Mouse (Mus musculus) thymus, postnatal 10 days (tissue): ENCODE data around the gene Plcd1.

Experiments used
- DNase-seq, 2 experiments: peaks; one replicate each; pipeline ENCODE4 v3.0.0; 2021; ENCODE audit warnings: low spot score in 2 of 2

The Plcd1 gene

GRCm38 (mm10) chr9:119055336-119055735, 38.0 kb downstream of the Plcd1 start:
- DNase-seq = no peak

DNA sequence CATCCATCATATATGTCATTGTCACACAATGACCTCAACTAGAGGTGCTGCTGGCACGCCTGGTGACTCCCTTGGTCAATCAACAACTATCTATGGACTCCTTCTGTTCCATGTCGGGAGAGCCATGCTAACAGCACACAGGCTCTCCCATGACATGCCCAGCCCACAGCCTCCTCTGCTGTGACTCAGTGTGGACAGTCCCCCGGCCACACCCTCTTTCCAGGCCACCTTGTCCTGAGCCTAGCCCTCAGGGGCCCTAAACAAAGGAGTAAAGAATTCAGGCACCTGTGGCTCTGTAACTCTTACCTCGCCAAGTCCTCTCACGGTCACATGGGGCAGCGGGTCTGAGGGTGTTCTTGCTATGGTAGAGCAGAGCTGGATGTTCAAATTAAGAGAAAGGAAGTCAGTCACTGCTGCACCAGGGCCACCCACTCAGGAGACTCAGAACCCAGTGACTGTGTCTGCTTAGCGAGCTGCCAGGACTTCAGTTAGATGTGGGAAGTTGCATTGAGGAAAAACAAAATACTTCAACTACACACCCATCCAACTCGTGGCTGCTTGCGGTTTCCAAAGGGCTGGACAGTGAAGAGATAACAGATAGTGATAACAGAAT, 39.2 kb downstream of the Plcd1 start:
- DNase-seq = no peak

- DNase-seq = no peak
Measured at GRCm38 (mm10) chr9:119052154-119052944, 41.0 kb downstream of the Plcd1 start, which contains the start of gene Vill. Vill (plus strand) TSS chr9:119052778.

GRCm38 (mm10) chr9:119051158-119051557, 42.1 kb downstream of the Plcd1 start:
- no peak for DNase-seq

DNA sequence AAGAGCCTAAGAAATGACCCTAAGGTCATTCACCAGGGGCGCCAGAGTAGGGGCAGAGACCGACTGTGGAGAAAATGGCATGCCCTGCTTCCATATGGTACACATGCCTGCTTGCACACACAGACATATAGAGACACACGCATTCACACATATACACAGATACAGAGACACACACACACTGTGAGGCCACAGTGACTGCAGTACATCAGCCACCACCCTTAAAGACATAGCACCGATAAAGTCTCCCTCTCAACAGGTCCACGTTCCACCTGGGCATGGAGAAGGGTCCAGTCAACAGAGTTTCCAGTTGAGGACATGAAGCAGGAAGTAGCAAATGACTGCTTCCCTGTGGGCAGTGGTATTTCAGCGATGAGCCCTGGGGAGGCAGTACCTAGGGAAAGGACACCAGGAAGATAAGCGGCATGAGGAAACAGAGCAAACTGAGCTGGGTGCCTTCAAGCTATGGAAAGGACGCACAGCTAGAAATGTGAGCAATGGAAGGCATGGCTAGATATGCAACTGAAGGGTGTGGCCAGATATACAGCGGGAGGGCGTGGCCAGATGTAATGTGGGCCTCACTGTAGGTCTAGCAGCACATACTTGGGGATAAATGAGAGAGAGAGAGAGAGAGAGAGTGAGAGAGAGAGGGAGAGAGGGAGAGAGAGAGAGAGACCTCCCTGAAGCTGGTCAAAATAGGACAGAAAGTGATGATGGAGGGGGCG, 45.0 kb downstream of the Plcd1 start:
- no peak for DNase-seq

GRCm38 (mm10) chr9:119040101-119040775, 53.1 kb downstream of the Plcd1 start:
- no peak for DNase-seq

- no peak for DNase-seq
Measured at GRCm38 (mm10) chr9:119038574-119038973, 54.7 kb downstream of the Plcd1 start.

DNA sequence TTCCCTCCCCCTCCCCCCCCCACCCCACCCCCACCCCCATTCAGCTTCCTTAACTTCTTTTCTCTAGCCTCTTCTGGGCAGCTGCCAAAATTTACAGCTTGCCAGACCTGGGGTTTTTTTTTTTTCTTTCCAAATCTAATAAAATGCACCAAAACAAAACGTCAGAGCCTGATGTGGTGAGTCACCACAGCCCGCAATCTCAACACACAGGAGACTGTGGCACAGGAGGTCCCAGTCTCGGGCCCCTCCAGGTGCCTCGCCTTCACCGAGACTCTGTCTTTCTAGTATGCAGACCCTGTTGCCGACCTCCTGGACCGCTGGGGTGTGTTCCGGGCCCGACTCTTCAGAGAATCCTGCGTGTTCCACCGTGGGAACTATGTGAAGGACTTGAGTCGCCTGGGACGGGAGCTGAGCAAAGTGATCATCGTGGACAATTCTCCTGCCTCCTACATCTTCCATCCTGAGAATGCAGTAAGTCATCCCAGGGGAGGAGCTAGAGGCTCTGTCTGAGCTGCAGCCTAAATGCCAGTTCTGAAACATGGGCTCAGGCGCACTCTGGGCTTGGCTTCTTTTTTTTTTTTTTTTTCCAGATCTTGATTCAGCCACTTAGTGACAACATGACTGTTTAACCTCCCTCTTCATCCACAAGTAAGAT, 56.1 kb downstream of the Plcd1 start:
- DNase-seq = no peak

- DNase-seq = no peak
Measured at GRCm38 (mm10) chr9:119035836-119036235, 57.5 kb downstream of the Plcd1 start.

DNA sequence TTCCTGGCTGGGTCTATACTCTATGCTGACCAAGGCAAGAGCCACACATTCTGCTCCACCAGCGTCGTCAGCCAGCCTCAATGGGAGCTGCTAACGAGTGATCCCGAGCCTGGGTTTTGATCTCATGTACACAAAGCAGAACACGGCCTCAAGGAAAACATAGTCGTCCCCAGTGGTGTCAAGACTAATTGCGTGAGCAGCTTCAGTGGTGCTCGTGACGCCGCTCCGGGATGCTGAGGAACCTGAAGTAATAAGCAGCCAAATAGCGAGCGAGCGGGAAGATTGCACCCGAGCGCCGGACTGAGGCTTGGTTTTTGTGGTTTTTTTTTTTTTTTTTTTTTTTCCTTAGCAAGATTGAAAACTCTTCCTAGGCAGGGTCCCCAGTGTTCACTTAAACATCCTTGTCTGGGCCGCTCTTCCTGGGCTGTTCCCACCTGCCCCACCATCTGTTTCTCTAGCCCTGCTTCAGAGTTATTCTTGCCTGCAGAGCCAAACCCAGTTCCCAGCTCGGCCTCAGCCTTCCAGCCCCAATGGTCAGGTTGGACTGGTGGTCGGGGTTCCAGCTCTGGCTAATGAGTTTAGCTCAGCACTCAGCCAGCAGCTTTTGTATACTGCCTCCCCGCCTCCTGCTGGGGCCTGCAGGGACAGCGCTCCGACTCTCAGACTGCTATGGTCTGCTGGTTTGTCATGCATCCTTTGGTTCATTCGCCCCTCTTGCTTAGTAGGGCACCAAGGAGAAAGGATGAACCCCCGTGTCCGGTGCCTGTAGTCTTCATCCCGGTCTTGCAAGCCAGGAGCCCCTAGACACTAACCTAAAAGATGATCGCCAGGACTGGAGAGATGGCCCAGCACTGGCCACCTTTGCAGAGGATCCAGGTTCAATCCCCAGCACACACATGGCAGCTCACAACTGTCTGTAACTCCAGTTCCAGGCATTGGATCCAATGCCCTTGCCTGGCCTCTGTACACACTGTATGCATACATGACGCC, 58.3 kb downstream of the Plcd1 start:
- DNase-seq = no peak

GRCm38 (mm10) chr9:119034069-119034468, 59.2 kb downstream of the Plcd1 start:
- DNase-seq = no peak

- no peak for DNase-seq
Measured at GRCm38 (mm10) chr9:119033111-119033921, 60.0 kb downstream of the Plcd1 start.

DNA sequence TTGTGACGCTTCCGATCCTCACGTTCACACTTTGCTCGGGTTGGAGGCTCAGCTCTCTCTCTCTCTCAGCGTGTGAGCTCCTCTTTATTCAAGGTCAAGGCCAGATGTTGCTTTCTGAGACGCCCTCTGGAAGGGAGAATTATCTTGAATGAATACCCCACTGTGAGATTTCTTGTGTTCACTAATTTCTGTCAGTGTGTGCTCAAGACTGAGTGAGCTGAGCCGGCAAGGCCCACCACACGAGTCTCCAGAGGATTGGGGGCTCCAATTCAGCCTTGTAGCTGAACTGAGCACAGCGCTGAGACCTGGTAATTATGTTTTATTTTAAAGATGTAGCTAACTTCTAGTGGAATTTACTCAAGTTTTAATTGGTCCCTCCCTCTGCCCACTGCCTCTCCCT, 60.8 kb downstream of the Plcd1 start:
- no peak for DNase-seq

DNA sequence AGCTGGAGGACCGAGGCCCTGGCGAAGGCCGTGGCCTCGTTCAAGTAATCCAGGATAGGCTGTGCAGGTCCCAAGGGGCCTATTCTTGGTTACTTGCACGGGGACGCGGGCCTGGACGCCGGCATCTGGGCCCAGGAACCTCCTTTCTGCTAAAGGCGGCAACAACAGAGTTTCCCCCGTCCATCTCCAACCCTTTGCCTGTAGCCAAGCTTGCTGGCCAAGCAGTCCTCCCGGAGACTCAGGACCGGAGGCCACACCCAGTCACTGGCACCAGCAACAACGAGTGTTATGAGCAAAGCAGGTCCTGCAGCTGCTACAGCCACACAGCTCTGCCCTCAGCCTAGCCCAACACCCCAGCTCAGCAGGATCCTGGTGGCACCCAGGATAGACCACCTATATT, 61.5 kb downstream of the Plcd1 start:
- no peak for DNase-seq

DNA sequence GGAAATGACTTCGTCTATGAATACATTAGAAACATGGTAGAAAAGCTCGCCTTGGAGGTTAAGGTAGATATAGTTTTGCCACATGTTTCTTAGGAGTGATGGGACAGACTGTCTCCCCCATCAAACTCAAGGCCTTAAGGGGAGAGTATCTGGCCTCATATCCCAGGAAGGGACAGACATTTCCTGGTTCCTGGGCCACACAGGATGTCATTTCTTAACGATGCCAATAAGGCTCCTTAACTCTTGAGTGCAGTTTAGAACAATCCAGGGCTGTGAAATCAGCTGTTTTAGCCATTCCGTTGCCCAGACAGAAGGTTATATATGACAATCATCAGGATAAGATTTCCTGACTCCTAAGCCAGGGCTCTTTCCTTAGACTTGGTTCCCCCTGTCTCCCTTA, 62.3 kb downstream of the Plcd1 start:
- DNase-seq = no peak

DNA sequence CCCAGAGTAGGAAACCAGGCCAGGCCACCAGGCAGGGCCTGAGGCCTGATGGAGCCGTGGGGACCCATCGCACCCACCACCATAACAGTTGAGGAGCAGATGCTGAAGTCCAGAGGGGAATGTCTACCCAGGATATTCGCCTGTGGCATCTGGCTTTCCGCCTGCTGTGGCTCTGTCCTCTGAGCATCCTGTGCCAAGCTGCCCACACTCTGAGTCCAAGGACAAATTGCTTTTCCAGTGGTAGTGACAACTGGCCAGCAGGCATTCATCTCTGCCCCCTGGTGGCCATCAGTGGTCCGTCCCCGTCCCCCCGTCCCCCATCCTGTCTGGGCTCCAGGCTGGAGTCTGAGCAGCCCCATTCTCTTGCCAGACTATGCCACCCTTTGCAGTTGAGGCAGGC, 63.7 kb downstream of the Plcd1 start:
- peak; percentile 13 to 64 for DNase-seq

DNA sequence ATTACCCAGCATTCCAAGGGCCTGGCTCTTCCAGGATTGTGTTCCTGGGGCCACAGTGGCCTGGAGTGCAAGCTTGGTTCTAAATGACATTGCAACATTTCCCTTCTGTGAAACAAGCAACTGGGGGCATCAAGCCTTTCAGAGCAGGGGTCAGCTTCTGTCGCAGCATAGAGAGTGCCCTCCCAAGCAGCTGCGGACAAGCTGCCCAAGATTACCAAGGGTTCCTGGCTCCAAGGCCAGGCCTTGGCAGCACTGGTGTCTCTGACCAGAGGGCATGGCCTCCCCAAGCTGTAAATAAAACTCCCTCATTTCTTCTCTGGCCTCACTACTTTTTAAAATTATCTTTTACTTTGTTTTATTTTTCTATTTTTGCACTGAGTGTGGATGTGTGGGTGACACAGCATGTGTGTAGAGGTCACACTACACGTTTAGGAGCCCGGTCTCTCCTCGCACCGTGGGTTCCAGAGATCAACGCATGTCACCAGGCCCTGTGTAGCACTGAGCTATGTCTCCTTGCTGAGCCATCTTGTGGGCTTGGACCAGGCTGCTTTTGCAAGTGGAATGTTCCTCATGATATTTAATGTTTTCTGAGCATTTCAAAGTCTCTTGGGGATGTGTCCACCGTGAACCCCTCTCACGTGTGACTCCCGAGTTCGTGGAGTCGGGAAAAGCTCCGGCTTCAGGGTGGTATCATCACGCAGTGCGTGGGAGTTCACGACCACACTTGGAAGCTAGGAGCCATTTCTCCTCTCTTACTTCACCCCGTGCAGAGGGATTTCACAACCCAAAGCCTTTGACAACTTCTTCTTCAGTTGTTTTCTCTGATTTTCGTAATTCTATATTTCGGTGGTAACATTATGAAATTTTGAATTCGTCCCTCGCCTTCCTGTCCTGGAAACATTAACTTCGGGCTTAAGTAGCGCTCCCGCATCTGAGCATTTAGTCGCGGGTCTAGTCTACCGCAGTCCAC, 64.8 kb downstream of the Plcd1 start:
- DNase-seq = no peak

- no peak for DNase-seq
Measured at GRCm38 (mm10) chr9:119027337-119027736, 66.0 kb downstream of the Plcd1 start.
